Mouse (Mus musculus) layer of hippocampus, adult 6 months (tissue): ENCODE data around the gene A630095N17Rik. TPM values are rescaled to one million over a fixed set of nuclear protein-coding genes. Genes with fewer than 3 reads are reported as not detected.

Source experiments
- long read RNA-seq, 2 experiments: library from polyadenylated mRNA; unstranded; transcript quantifications; one replicate each; pipeline ENCODE4 v2.0.0; 2019 to 2020
- microRNA-seq: library from miRNA; unstranded; fragments of <30 nt; microRNA quantifications from one replicate; pipeline ENCODE4 v1.2.0, GENCODE M21; 2020
- polyA plus RNA-seq: library from polyadenylated mRNA; unstranded; fragments of <200 nt; fragmentation: Nextera tagmentation; gene quantifications from 2 replicates; pipeline ENCODE4 v1.2.3, GENCODE M21; 2021

Gene A630095N17Rik
- not detected in 2 replicates for polyA plus RNA-seq
- long read RNA-seq, experiment 1: 0 reads
- long read RNA-seq, experiment 2: 0 reads

DNA sequence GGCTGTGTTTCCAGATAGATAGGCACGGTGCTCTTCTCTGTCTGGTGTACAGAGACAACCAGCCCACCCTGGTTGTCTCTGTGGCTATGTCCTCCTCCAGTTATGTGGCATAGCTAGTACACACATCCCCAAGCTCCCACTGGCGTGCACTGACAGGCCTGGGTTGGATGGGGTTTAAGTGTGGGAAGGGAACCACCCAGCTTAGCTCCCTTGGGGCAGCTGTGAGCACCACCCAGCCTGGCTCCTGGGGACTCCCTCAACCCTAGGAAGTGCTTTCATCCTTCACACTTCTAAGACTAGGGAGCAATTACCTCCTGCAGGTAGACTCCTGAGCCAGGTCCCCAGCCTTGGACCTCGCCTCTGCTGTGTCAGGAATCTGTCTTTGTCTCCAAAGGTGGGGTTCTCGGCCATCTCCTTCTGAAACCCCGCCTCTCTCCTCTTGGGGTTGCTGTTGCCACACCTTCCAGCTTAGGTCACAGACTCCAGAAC lies at the start of gene A630095N17Rik:
A630095N17Rik (minus strand) TSS at position 439 of the 489 bp plus-strand sequence.

DNA sequence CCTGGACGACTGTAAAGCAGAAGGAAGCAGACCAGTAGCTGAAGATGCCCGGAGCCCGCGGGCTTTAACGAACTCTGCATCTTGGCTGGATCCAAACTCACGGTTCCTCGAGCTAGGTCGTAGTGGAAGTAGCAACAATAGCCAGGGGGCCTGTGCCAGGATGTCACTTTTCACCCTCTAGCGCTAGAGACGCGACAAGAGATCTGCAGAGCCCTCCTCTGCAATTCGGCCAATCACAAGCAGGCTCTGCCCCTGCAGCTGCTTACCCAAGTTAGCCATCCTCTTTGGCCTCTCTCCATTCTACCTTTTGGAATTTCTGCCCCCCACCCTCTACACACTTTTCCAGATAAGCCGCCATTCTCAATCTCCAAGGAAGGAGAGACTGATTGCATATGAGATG lies 46.3 kb upstream of the A630095N17Rik start, which contains the start of gene Resp18:
Resp18 (minus strand) TSS at position 188 of the 400 bp plus-strand sequence.

DNA sequence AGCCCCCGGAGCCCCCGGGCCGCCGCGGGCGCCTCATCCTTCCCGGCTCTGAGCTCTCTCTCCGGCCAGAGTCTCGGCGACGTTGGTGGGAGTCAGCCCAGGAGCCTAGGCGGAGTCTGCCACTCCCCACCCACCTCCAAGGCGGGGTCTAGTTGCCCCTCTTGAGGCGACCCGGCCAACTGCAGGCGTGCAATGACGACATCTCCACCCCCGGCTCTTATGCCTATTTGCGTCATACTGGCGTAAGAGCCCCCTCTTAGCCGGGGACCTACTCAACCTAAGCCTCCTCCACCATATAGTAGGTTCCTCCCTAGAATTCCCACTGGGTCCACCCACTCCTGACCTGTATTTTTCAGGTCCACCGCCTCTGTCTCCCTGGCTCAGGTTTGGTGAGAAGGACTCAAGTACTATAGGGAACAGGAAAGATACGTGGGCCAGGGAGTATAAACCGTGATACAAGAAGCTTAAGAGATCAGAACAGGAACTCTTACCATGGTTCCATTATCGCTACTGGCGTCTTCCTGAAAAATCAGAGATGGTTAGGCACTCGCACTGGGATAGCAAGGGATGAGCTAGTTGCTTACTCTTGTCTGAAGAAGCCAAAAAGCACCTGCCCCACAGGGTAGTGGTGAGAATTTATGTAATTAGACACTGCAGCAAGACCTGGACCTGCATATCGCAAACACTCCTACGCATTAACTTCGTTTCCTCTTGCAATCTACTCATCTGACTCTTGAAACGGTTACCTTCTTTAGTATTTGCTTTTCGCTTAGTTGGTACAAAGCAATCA lies 32.4 kb upstream of the A630095N17Rik start, which contains the start of gene Ptprn:
Ptprn (minus strand) TSS at position 412 of the 790 bp plus-strand sequence.

DNA sequence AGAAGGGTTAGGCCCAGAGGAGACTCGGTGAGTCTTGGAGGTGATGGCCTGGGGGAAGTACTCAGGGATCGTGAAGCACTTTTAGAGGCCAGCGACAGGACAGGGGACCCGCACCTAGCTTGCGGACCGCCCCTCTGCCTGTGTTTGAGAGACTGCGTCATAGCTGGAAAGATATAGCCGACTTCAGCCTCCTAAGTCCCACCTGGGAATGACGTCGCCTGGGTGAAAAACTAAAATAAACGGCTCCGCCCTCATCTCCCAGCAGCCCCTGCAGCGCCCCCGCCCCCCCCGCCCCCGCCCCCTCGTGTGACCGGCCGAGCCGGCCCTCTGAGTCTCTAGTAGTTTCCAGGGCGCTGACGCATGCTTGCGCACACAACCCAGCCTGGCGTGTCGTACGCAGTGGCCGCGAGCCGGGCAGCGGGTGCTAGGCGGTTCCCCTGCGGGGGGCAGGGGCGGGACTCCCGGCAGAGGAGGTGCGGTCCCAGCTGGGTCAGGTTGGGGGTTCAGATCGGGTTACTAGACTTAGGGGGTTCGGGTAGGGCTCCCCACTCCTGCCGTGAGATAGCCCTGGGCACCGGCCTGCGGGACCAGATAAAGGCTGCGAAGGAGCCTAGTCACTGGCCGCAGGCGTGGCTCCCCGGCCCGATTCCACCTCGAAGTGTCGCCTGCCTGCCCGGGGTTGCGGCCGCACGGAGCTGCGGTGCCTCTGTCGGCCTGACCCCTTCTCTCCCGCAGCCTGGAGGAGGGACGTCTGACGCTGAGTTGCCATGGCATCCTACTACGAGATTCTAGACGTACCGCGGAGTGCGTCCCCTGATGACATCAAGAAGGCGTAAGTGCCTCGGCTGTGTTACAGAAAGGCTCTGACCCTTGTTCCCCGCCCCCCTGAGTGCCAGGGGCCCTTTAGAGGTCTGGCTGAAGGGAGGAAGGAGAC lies 4.5 kb upstream of the A630095N17Rik start, which contains the start of gene Dnajb2:
Dnajb2 (plus strand) TSS at position 290 of the 934 bp plus-strand sequence.

DNA sequence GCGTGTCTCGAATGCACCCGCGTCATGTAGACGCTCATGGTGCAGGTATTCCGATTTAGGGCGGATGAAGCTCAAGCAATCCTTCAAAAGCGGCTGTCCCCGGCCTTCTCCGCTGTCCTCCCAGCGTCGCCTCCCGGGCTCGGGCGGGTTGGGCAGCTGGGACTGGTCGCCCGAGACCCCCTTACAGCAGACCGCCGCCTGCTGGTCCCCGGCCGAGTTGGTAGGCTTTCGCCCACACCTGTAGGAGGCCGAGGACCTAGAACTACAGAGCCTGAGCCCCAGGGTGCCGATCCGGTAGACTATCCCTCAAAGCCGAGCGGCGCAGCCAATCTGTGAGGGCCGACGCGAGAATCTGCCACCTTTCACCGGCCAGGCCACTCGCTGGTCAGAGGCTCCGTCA lies 12.4 kb downstream of the A630095N17Rik start, which contains the start of gene Tuba4a:
Tuba4a (minus strand) TSS at position 335 of the 400 bp plus-strand sequence.

DNA sequence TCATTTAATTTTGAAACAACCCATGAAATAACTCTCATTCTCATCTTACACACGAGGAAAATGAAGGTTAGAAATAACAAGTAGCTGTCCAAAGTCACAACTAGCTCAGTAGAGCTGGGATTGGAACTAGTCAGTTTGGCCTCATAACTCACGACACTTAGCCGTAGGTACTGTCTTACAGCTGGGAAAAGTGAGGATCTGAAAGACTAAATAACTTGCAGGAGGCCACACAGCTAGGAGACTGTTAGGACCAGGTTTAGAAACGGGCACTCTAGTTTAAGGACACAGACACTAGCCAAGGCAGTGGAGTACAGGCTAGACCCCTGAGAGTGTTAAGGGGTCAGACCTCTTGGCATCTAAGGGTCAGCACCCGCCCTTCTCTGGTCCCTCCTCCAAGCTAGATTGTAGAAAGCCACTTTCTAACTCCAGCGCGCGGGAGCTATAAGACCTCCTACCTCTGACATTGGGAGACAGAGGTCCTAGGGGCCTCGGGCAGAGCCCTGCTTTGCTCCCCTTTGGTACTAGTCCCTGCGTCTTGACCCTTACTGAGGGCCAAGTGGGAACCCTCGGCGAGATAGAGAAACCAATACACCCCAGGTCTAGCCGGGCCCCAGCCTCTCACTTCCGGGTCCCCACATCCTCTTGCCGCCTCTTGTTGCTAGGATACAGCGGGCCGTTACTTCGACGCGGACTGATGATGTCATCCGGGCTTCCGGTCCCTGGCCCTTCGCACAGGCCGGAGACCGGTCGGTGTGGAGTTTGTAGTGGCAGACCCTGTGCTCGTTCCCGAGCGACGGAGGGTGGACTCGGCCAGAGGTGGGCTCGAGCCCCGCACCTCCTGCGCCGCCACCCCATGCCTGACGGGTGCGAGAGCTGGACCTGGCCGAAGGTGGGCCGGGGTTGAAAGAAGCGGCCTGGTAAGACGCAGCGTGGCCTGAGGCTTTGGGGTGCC lies 21.5 kb downstream of the A630095N17Rik start, which contains the start of the genes Glb1l and Stk16:
Glb1l (minus strand) TSS at position 678 of the 952 bp plus-strand sequence.
Stk16 (plus strand) TSS at position 703 of the 952 bp plus-strand sequence.

DNA sequence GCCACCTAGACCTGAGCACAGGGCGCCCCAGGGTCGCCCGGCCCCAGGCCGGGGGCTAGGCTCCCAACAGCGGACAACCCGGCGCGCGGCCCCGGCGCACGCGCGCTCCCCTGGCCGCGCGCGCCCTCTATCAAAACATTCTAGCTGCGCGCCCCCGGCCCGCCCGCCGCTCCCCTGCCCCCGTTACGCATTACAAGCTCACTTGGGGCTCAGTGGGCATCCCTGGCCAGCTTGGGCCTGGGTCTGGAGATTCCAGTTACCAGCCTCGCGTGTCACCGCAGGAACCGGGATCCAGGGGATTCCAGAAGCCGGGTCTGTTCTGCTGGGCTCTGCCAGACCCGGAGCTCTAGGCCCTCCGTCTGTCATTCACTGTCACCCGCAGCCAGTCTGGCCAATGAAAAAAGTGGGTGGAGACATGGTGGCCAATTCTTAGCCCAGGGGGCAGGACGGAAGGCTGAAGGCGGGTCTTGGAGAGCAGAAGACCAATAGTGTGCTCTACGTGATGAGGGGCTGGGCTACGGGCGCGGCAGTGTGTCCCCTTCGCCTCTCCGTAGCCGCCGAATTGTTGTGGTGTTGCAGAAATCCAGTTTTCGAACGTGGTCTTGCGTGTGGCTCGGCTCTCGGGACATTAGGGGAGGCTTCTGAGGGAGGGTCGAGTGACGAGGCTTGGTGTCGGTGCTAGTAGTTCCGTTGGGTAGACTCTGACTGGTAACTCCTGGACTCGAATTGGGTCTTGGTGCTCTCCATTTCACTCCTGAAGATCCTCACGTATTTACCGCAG lies 40.1 kb downstream of the A630095N17Rik start, which contains the start of the genes Ankzf1 and Atg9a:
Ankzf1 (plus strand) TSS at position 530 of the 781 bp plus-strand sequence.
Atg9a (minus strand) TSS at position 575 of the 781 bp plus-strand sequence.

DNA sequence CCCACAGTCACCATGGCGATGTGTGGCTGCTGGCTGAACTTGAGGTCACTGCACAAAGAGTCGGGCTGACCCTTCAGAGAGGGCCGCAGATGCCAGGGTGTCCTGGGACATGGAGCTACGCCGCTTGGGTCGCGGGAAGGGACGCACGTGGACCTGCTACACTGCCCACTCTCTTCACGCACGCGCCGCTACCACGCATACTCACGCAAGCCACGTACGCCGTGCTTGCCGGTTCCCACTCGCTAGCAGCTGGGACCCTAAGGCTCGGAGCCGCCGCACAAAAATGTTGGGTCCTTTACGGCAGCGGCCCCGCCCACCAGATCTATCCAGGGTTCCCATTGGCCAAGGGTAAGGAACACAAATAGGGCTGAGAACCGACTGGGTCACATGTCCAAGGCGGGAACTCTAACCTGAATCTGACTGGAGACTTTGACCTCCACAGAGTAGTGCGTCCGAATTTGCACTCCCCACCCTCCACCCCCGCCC lies 51.8 kb downstream of the A630095N17Rik start, which contains the start of gene Abcb6:
Abcb6 (minus strand) TSS at position 288 of the 486 bp plus-strand sequence.

Small RNA genes within 50 kb of the gene (microRNA-seq; reads per million reads assigned to microRNA genes)
- gene Gm27943: not detected

Other genes starting within 250 kb of the A630095N17Rik start
- 3.3 and 3.6 TPM in 2 replicates for gene Nhej1, start 106.9 kb downstream of the A630095N17Rik start, polyA plus RNA-seq
- 1.0 and 1.5 TPM in 2 replicates for gene Slc23a3, start 98.2 kb downstream of the A630095N17Rik start, polyA plus RNA-seq
- 7.4 and 10.8 TPM in 2 replicates for gene Cnppd1, start 89.4 kb downstream of the A630095N17Rik start, polyA plus RNA-seq
- gene Retreg2, start 89.3 kb downstream of the A630095N17Rik start, polyA plus RNA-seq: 70.3 and 86.5 TPM in 2 replicates
- gene Zfand2b, start 63.5 kb downstream of the A630095N17Rik start, polyA plus RNA-seq: 38.0 and 45.0 TPM in 2 replicates
- 12.8 and 13.0 TPM in 2 replicates for gene Abcb6, start 51.7 kb downstream of the A630095N17Rik start, polyA plus RNA-seq
- 9.8 and 11.1 TPM in 2 replicates for gene Ankzf1, start 40.0 kb downstream of the A630095N17Rik start, polyA plus RNA-seq
- gene Atg9a, start 39.9 kb downstream of the A630095N17Rik start, polyA plus RNA-seq: 44.9 and 48.7 TPM in 2 replicates
- gene Glb1l, start 21.3 kb downstream of the A630095N17Rik start, polyA plus RNA-seq: 2.3 and 3.4 TPM in 2 replicates
- gene Stk16, start 21.3 kb downstream of the A630095N17Rik start, polyA plus RNA-seq: 78.9 and 82.4 TPM in 2 replicates
- gene Tuba4a, start 12.2 kb downstream of the A630095N17Rik start, polyA plus RNA-seq: 181 and 191 TPM in 2 replicates
- gene Dnajb2, start 4.3 kb upstream of the A630095N17Rik start, polyA plus RNA-seq: 46.9 and 49.3 TPM in 2 replicates
- 65.6 and 80.8 TPM in 2 replicates for gene Ptprn, start 32.4 kb upstream of the A630095N17Rik start, polyA plus RNA-seq
- gene Resp18, start 46.3 kb upstream of the A630095N17Rik start, polyA plus RNA-seq: 215 and 219 TPM in 2 replicates
- gene Dnpep, start 85.9 kb upstream of the A630095N17Rik start, polyA plus RNA-seq: 68.5 and 77.2 TPM in 2 replicates
- gene Des, start 128.2 kb upstream of the A630095N17Rik start, polyA plus RNA-seq: 1.2 TPM in 2 replicates
- gene Speg, start 143.2 kb upstream of the A630095N17Rik start, polyA plus RNA-seq: 50.9 and 52.6 TPM in 2 replicates
- gene Gmppa, start 203.8 kb upstream of the A630095N17Rik start, polyA plus RNA-seq: 28.5 and 31.3 TPM in 2 replicates
- 0.77 and 1.3 TPM in 2 replicates for gene Asic4, start 218.3 kb upstream of the A630095N17Rik start, polyA plus RNA-seq
- gene Chpf, start 247.2 kb upstream of the A630095N17Rik start, polyA plus RNA-seq: 77.7 and 104 TPM in 2 replicates
- gene Tmem198, start 247.4 kb upstream of the A630095N17Rik start, polyA plus RNA-seq: 38.9 and 45.8 TPM in 2 replicates